Mouse (Mus musculus) hindbrain, embryonic 14.5 days (tissue): ENCODE data around the gene Eml3. TPM values are rescaled to one million over a fixed set of nuclear protein-coding genes. Genes with fewer than 3 reads are reported as not detected.

ENCODE experiments used
- ATAC-seq: fragments of 200-750 bp; cut with Nextera tagmentation; 2 replicates; pipeline ENCODE4 v1.8.0; 2017; ENCODE audit warnings: moderate number of reproducible peaks, mild to moderate bottlenecking, moderate TSS enrichment, moderate library complexity; ENCODE audit not compliant: low FRiP score
- DNase-seq: peaks from one replicate; pipeline ENCODE4 v3.0.0-alpha.2; 2015; ENCODE audit warnings: low spot score
- H3K27ac ChIP-seq: fragments of 300-500 bp; sonication (generic); 2 replicates; pipeline ENCODE4 v1.5.1; 2014; ENCODE audit warnings: mild to moderate bottlenecking, moderate library complexity
- H3K27me3 ChIP-seq: fragments of 300-500 bp; sonication (generic); 2 replicates; pipeline ENCODE4 v1.6.1; 2014; ENCODE audit warnings: mild to moderate bottlenecking, low read length, mixed read lengths; ENCODE audit not compliant: control insufficient read depth, insufficient read depth
- H3K36me3 ChIP-seq: fragments of 300-500 bp; sonication (generic); replicated peaks from 2 replicates; pipeline ENCODE4 v1.6.1; 2014; ENCODE audit not compliant: control insufficient read depth, insufficient read depth
- H3K4me1 ChIP-seq: fragments of 300-500 bp; sonication (generic); replicated peaks from 2 replicates; pipeline ENCODE4 v1.6.1; 2014; ENCODE audit warnings: antibody characterized with exemption, low read length, mixed read lengths; ENCODE audit not compliant: control insufficient read depth, insufficient read depth
- H3K4me2 ChIP-seq: fragments of 300-500 bp; sonication (generic); replicated peaks from 2 replicates; pipeline ENCODE4 v1.6.1; 2014; ENCODE audit warnings: mild to moderate bottlenecking, moderate library complexity
- H3K4me3 ChIP-seq: fragments of 300-500 bp; sonication (generic); replicated peaks from 2 replicates; pipeline ENCODE4 v1.5.1; 2014; ENCODE audit warnings: mild to moderate bottlenecking, low read length
- H3K9ac ChIP-seq: fragments of 300-500 bp; sonication (generic); 2 replicates; pipeline ENCODE4 v1.6.1; 2014
- H3K9me3 ChIP-seq: fragments of 300-500 bp; sonication (generic); 2 replicates; pipeline ENCODE4 v1.6.1; 2016; ENCODE audit warnings: low read length; ENCODE audit not compliant: control insufficient read depth
- WGBS: fragments of 180-500 bp; shearing (Covaris S2); extraction: QIAGEN DNeasy Blood & Tissue Kit; methylation state at CpG from one replicate; pipeline ENCODE4 v1.1.7; 2014; 5-methylcytosine and 5-hydroxymethylcytosine counted together
- microRNA-seq: library from miRNA; unstranded; fragments of <30 nt; microRNA quantifications from one replicate; pipeline ENCODE4, GENCODE M21; 2016
- polyA plus RNA-seq: library from polyadenylated mRNA; unstranded; fragments of >200 nt; fragmentation: Nextera tagmentation; extraction: Ambion mirVana; gene quantifications from 2 replicates; pipeline ENCODE4 v1.2.1, GENCODE M21; 2014

The Eml3 gene
- polyA plus RNA-seq, 1 experiment from 2014 or later = 5.8 TPM

DNA sequence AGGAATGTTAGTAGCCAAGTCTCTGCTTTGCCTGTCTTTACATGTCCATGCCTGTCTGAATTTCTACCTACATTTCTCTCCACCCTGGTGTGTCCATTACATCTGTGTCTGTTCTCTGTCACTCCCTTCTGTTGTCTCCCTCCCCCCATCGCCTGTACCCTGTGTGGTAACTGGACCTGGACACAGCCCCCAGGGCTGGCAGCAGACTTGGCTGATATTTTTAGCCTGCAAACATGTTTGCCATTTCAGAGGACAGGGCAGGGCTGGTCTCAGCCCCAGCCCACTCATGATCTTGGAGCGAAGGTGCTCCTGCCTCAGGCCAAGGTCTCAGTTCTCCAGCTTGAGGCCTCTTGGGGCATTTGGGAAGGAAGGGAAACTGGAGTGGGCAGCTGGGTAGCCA is 58.5 kb downstream of the Eml3 start:
- ATAC-seq = no peak
- Histone ChIP-seq H3K4me2 (no peak overlapping the region), H3K4me3 (no peak overlapping the region), H3K27ac (no peak overlapping the region), H3K27me3 (peaks cover 43% of the 10 kb centered on the region), H3K9ac (no peak overlapping the region), H3K9me3 (no peaks in the 10 kb centered on the region), H3K4me1 (peaks cover 47% of the 10 kb centered on the region), H3K36me3 (no peaks in the 10 kb centered on the region)
- no peak for DNase-seq
- 42% methylated on average over 2 of the region's 2 CpGs for WGBS

- H3K9me3 ChIP-seq = no peaks in the 10 kb centered on the region
- peak overlapping the region; percentile 60 for H3K9ac ChIP-seq
- H3K4me2 ChIP-seq = peak overlapping the region; percentile 67
- H3K27me3 ChIP-seq = peaks cover 43% of the 10 kb centered on the region
- H3K4me3 ChIP-seq = peak overlapping the region; percentile 43
- WGBS = 17% methylated on average over 15 of the region's 15 CpGs
- DNase-seq (no peak), ATAC-seq (no peak)
- H3K27ac ChIP-seq = no peak overlapping the region
- peaks cover 47% of the 10 kb centered on the region for H3K4me1 ChIP-seq
- H3K36me3 ChIP-seq = no peaks in the 10 kb centered on the region
These were observed 59.2 kb downstream of the Eml3 start for GRCm38 (mm10) chr19:8988346-8989065.

GRCm38 (mm10) chr19:8989066-8989566 is 59.8 kb downstream of the Eml3 start, which contains the start of gene Ahnak:
TSS of gene Ahnak (plus strand) at chr19:8989284.
- Histone ChIP-seq H3K4me2 (peak within 1 kb of the TSS; percentile 67), H3K27ac (peak within 1 kb of the TSS; percentile 63), H3K4me3 (peak within 1 kb of the TSS; percentile 43), H3K36me3 (no peaks in the 10 kb centered on the region), H3K9me3 (no peaks in the 10 kb centered on the region), H3K27me3 (peaks cover 43% of the 10 kb centered on the region), H3K9ac (peak within 1 kb of the TSS; percentile 60), H3K4me1 (peaks cover 40% of the 10 kb centered on the region)
- ATAC-seq = peak; percentile 24
- DNase-seq = no peak
- under 1% methylated on average over 37 of the region's 42 CpGs for WGBS

DNA sequence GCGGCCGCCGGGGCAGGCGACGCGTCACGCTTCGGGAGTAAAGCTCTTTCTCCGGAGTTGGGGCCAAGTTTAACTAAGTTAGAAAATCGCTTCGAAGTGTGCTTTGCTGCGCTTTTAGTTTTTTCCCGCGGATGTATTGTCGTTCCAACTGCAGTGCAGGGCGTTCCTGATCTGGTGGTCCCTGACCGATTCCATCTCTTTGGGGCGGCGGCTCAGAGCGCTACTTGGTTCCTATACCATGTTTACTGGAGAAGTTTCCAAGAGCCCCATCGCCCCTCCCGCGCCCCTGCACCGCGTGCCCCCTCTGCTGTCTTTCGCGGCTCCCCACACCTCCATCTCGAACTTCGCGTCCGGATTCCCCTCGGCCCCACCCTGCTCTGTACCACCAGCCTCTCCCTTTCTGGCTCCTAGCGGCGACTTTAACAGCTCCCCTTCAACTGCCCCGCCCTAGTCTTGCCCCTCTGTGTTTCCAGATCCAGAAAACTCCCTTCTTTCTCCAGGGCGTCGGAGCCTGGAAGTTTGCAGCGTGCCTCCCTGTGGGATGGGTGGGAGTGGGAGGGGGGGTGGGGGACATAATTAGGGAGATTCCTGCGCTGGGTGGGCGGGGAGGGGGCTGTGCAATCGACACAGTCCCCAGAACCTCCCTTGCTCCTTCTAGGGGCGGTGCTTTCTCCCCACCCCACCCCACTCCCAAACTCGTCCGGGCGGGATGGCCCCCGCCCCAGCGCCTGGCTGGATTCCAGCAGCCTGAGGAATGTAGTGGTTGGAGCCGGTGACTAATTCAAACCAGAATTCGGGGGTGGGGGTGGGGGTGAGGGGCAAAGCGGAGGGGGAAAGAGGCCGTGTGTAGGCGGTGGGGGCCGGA is 60.4 kb downstream of the Eml3 start:
- peak overlapping the region; percentile 60 for H3K9ac ChIP-seq
- H3K36me3 ChIP-seq = no peaks in the 10 kb centered on the region
- no peak for DNase-seq
- under 1% methylated on average over 51 of the region's 53 CpGs for WGBS
- H3K27me3 ChIP-seq = peaks cover 43% of the 10 kb centered on the region
- H3K4me3 ChIP-seq = peak overlapping the region; percentile 43
- peak overlapping the region; percentile 63 for H3K27ac ChIP-seq
- H3K9me3 ChIP-seq = no peaks in the 10 kb centered on the region
- H3K4me2 ChIP-seq = peak overlapping the region; percentile 67
- ATAC-seq = peak; percentile 57
- H3K4me1 ChIP-seq = peaks cover 34% of the 10 kb centered on the region

DNA sequence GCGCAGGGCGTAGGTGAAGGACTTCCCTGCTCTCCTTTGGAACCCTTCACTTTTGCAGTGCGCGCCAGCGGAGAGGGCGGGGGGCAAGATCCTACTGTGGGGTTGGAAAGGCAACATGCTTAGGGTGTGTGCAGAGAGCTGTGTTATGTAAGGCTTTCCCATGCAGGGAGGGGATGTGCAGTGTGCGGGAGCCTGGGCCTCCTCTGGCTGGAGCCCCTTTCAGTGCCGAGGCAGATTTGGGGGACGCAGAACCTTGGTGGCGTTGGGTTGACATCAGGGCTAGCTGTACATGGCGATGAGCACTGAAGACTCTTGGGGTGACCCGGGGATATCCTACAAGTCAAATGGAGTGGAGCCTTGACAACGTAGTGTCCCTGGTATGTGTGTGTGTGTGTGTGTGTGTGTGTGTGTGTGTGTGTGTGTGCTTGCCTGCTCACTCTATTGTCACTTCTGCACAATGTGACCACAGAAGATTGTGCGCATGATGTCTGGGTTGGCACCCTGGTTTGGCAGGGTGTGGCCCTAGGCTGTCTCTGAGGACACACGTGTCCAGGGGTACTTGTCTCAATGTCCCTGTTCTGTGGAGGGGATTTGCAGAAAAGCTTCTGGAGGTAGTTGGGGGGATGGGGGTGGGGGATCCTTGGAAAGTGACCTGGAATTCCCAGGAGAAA is 61.2 kb downstream of the Eml3 start:
- peak; percentile 49 for ATAC-seq
- no peaks in the 10 kb centered on the region for H3K9me3 ChIP-seq
- H3K27ac ChIP-seq = peak overlapping the region; percentile 7; the same call in 1 of the 2 replicates
- no peak for DNase-seq
- no peaks in the 10 kb centered on the region for H3K36me3 ChIP-seq
- peaks cover 26% of the 10 kb centered on the region for H3K4me1 ChIP-seq
- peak overlapping the region; percentile 28; the same call in 1 of the 2 replicates for H3K9ac ChIP-seq
- peak overlapping the region; percentile 43 for H3K4me3 ChIP-seq
- 15% methylated on average over 13 of the region's 15 CpGs for WGBS
- H3K27me3 ChIP-seq = peaks cover 43% of the 10 kb centered on the region
- H3K4me2 ChIP-seq = peak overlapping the region; percentile 67

Small RNAs within 50 kb of the gene (microRNA-seq; reads per million reads assigned to microRNA genes)
- not detected for gene Mir5136

Other genes starting within 250 kb of the Eml3 start
- gene Slc3a2, start 206.2 kb upstream of the Eml3 start, polyA plus RNA-seq = 161 and 174 TPM in 2 replicates
- 80.7 and 80.8 TPM in 2 replicates for gene Wdr74, start 193.7 kb upstream of the Eml3 start, polyA plus RNA-seq
- gene 1700092M07Rik, start 188.8 kb upstream of the Eml3 start, polyA plus RNA-seq = 0.84 and 0.90 TPM in 2 replicates
- gene Stx5a, start 188.1 kb upstream of the Eml3 start, polyA plus RNA-seq = 102 and 103 TPM in 2 replicates
- gene Nxf1, start 172.5 kb upstream of the Eml3 start, polyA plus RNA-seq = 120 and 125 TPM in 2 replicates
- gene Tmem223, start 158.6 kb upstream of the Eml3 start, polyA plus RNA-seq = 209 and 273 TPM in 2 replicates
- gene Tmem179b, start 155.1 kb upstream of the Eml3 start, polyA plus RNA-seq = 29.3 and 37.5 TPM in 2 replicates
- gene Taf6l, start 143.1 kb upstream of the Eml3 start, polyA plus RNA-seq = 18.7 TPM in 2 replicates
- gene Polr2g, start 131.0 kb upstream of the Eml3 start, polyA plus RNA-seq = 134 and 145 TPM in 2 replicates
- gene Zbtb3, start 127.0 kb upstream of the Eml3 start, polyA plus RNA-seq = 6.8 and 7.1 TPM in 2 replicates
- 46.9 and 56.1 TPM in 2 replicates for gene Ttc9c, start 110.2 kb upstream of the Eml3 start, polyA plus RNA-seq
- 8.0 and 8.4 TPM in 2 replicates for gene Hnrnpul2, start 109.5 kb upstream of the Eml3 start, polyA plus RNA-seq
- gene AC129217.1, start 99.8 kb upstream of the Eml3 start, polyA plus RNA-seq = not detected in 2 replicates
- gene Bscl2, start 92.1 kb upstream of the Eml3 start, polyA plus RNA-seq = 79.9 and 89.2 TPM in 2 replicates
- gene Gng3, start 90.4 kb upstream of the Eml3 start, polyA plus RNA-seq = 508 and 520 TPM in 2 replicates
- gene Lrrn4cl, start 78.8 kb upstream of the Eml3 start, polyA plus RNA-seq = 0.82 and 1.1 TPM in 2 replicates
- 129 and 131 TPM in 2 replicates for gene Ubxn1, start 58.1 kb upstream of the Eml3 start, polyA plus RNA-seq
- 49.1 and 60.6 TPM in 2 replicates for gene Uqcc3, start 48.6 kb upstream of the Eml3 start, polyA plus RNA-seq
- 33.0 and 39.9 TPM in 2 replicates for gene Lbhd1, start 45.8 kb upstream of the Eml3 start, polyA plus RNA-seq
- gene Gm49403, start 45.6 kb upstream of the Eml3 start, polyA plus RNA-seq = not detected in 2 replicates
- 42.7 and 49.2 TPM in 2 replicates for gene 1810009A15Rik, start 40.7 kb upstream of the Eml3 start, polyA plus RNA-seq
- gene Gm49416, start 40.6 kb upstream of the Eml3 start, polyA plus RNA-seq = 2.5 TPM in 1 of 2 replicates, not detected in the other
- 26.4 and 28.5 TPM in 2 replicates for gene Ints5, start 36.5 kb upstream of the Eml3 start, polyA plus RNA-seq
- gene Ganab, start 31.5 kb upstream of the Eml3 start, polyA plus RNA-seq = 76.8 and 84.1 TPM in 2 replicates
- 81.6 and 83.9 TPM in 2 replicates for gene B3gat3, start 9.2 kb upstream of the Eml3 start, polyA plus RNA-seq
- 1.4 and 1.6 TPM in 2 replicates for gene Rom1, start 196 bp upstream of the Eml3 start, polyA plus RNA-seq
- 29.3 and 30.3 TPM in 2 replicates for gene Mta2, start 12.3 kb downstream of the Eml3 start, polyA plus RNA-seq
- 20.0 and 23.0 TPM in 2 replicates for gene Tut1, start 24.3 kb downstream of the Eml3 start, polyA plus RNA-seq
- gene Eef1g, start 37.5 kb downstream of the Eml3 start, polyA plus RNA-seq = 308 and 316 TPM in 2 replicates
- 4.5 and 4.9 TPM in 2 replicates for gene Ahnak, start 59.7 kb downstream of the Eml3 start, polyA plus RNA-seq
- not detected in 2 replicates for gene Scgb1a1, start 158.4 kb downstream of the Eml3 start, polyA plus RNA-seq
- gene Asrgl1, start 206.1 kb downstream of the Eml3 start, polyA plus RNA-seq = 27.0 and 32.2 TPM in 2 replicates